Mouse (Mus musculus) hindbrain, embryonic 14.5 days (tissue): Measurements from ENCODE around the gene Gm42791. TPM values are rescaled to one million over a fixed set of nuclear protein-coding genes. Genes with fewer than 3 reads are reported as not detected.
A peak's percentile ranks its signal among the peaks of the same experiment; 100 is the strongest.

Source experiments
- ATAC-seq: fragments of 200-750 bp; cut with Nextera tagmentation; 2 replicates; pipeline ENCODE4 v1.8.0; 2017; ENCODE audit warnings: moderate number of reproducible peaks, mild to moderate bottlenecking, moderate TSS enrichment, moderate library complexity; ENCODE audit not compliant: low FRiP score
- DNase-seq: peaks from one replicate; pipeline ENCODE4 v3.0.0-alpha.2; 2015; ENCODE audit warnings: low spot score
- H3K27ac ChIP-seq: fragments of 300-500 bp; sonication (generic); 2 replicates; pipeline ENCODE4 v1.5.1; 2014; ENCODE audit warnings: mild to moderate bottlenecking, moderate library complexity
- H3K27me3 ChIP-seq: fragments of 300-500 bp; sonication (generic); 2 replicates; pipeline ENCODE4 v1.6.1; 2014; ENCODE audit warnings: mild to moderate bottlenecking, low read length, mixed read lengths; ENCODE audit not compliant: control insufficient read depth, insufficient read depth
- H3K36me3 ChIP-seq: fragments of 300-500 bp; sonication (generic); replicated peaks from 2 replicates; pipeline ENCODE4 v1.6.1; 2014; ENCODE audit not compliant: control insufficient read depth, insufficient read depth
- H3K4me1 ChIP-seq: fragments of 300-500 bp; sonication (generic); replicated peaks from 2 replicates; pipeline ENCODE4 v1.6.1; 2014; ENCODE audit warnings: antibody characterized with exemption, low read length, mixed read lengths; ENCODE audit not compliant: control insufficient read depth, insufficient read depth
- H3K4me2 ChIP-seq: fragments of 300-500 bp; sonication (generic); replicated peaks from 2 replicates; pipeline ENCODE4 v1.6.1; 2014; ENCODE audit warnings: mild to moderate bottlenecking, moderate library complexity
- H3K4me3 ChIP-seq: fragments of 300-500 bp; sonication (generic); replicated peaks from 2 replicates; pipeline ENCODE4 v1.5.1; 2014; ENCODE audit warnings: mild to moderate bottlenecking, low read length
- H3K9ac ChIP-seq: fragments of 300-500 bp; sonication (generic); 2 replicates; pipeline ENCODE4 v1.6.1; 2014
- H3K9me3 ChIP-seq: fragments of 300-500 bp; sonication (generic); 2 replicates; pipeline ENCODE4 v1.6.1; 2016; ENCODE audit warnings: low read length; ENCODE audit not compliant: control insufficient read depth
- WGBS: fragments of 180-500 bp; shearing (Covaris S2); extraction: QIAGEN DNeasy Blood & Tissue Kit; methylation state at CpG from one replicate; pipeline ENCODE4 v1.1.7; 2014; 5-methylcytosine and 5-hydroxymethylcytosine counted together
- polyA plus RNA-seq: library from polyadenylated mRNA; unstranded; fragments of >200 nt; fragmentation: Nextera tagmentation; extraction: Ambion mirVana; gene quantifications from 2 replicates; pipeline ENCODE4 v1.2.1, GENCODE M21; 2014

Gene Gm42791
- polyA plus RNA-seq, 1 experiment from 2014 or later: 0.33 TPM

DNA sequence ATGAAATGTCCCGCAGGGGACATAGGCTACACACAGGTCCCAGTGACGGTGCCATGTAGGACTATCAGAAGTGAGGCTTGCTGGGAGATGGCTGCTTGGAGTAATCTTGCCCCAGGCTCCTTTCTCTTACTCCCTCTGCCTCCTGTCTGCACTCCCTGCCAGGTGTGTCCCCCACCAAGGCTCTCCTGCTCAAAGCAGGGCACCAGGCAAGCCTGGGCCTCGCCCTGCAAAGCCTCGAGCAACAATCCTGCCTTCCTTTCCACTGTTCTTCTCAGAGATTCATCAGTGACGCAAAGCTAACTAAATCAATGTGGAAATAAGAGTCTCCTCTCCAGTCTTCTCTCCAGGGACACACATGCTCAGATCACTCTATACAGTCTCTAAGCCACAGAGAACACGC lies 78.2 kb downstream of the Gm42791 start:
- H3K27ac ChIP-seq: no peak overlapping the region
- DNase-seq: no peak
- 81% methylated on average over 6 of the region's 6 CpGs for WGBS

DNA sequence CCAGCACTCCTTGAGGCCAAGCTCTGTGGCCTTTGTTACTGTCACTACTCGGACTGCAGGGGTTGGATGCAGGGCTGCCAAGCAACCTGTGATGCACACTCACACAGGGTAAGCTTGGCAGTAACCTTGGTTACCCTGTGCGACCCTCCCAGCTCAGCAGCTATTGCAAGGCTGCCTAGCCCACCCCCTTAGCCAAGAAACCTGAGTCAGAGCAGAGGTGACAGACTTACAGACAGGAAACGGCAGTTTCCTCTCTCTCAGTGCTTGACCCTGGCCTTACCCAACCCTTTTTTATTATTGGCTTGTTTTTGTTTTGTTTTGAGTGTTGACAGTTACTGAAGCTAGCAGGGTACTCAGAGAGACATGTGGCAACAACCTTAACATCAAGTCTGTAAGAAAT lies 82.7 kb downstream of the Gm42791 start:
- no peak overlapping the region for H3K4me2 ChIP-seq
- H3K9me3 ChIP-seq: no peaks in the 10 kb centered on the region
- no peak overlapping the region for H3K4me3 ChIP-seq
- peaks cover 15% of the 10 kb centered on the region for H3K36me3 ChIP-seq
- 50% methylated on average over 3 of the region's 3 CpGs for WGBS
- DNase-seq (no peak), ATAC-seq (no peak)
- H3K27me3 ChIP-seq: no peaks in the 10 kb centered on the region
- H3K9ac ChIP-seq: no peak overlapping the region
- no peak overlapping the region for H3K27ac ChIP-seq
- peaks cover 11% of the 10 kb centered on the region for H3K4me1 ChIP-seq

More for the DNA sequence above, 78.2 kb downstream of the Gm42791 start:
- Histone ChIP-seq H3K27me3 (no peaks in the 10 kb centered on the region), H3K36me3 (peaks cover 49% of the 10 kb centered on the region), H3K9ac (no peak overlapping the region), H3K4me3 (no peak overlapping the region), H3K4me2 (no peak overlapping the region), H3K4me1 (no peaks in the 10 kb centered on the region), H3K9me3 (no peaks in the 10 kb centered on the region)
- ATAC-seq: no peak

DNA sequence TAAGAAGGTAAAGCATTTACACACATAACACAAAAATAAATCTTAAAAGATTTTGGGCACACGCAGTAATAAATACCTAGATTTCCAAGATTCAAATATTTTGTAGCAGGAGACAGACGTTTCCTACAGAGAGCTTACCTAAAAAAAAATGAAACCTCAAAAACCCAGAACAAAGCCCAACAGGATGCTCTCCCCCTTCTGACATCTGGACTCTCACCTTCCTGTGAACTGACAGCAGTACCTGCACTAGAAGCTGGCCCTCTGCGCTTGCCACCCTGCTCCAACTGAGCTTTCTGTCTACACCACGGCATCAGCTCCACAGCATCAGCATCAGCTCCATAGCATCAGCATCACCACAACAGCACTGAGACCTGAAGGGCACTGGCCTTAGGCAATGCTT lies 84.9 kb downstream of the Gm42791 start:
- no peaks in the 10 kb centered on the region for H3K27me3 ChIP-seq
- no peaks in the 10 kb centered on the region; the same call in 1 of the 2 replicates for H3K36me3 ChIP-seq
- H3K27ac ChIP-seq: no peak overlapping the region
- H3K4me2 ChIP-seq: no peak overlapping the region
- H3K4me1 ChIP-seq: peaks cover 14% of the 10 kb centered on the region
- H3K9ac ChIP-seq: no peak overlapping the region
- ATAC-seq (no peak), DNase-seq (no peak)
- 94% methylated on average over 4 of the region's 4 CpGs for WGBS
- no peak overlapping the region for H3K4me3 ChIP-seq
- no peaks in the 10 kb centered on the region for H3K9me3 ChIP-seq

DNA sequence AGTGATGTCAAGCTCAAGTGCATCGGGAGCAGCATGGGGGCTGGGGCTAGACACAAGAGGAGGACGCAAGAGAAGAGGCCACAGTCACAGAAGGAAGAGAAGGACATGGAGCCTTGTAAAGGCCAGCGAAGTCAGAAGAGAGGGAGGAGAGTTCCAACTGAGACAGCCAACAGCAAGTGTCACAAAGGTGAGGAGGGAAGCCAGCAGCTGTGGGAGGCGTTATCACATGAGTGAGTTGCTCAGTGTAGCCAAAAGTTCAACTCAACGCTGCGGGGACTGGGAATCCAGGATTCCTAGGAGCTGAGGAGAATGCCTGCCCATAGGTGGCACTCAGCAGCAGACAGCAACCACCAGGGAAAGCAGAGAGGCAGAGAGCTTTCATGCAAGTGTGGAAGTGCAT lies 85.5 kb downstream of the Gm42791 start:
- WGBS: 27% methylated on average over 6 of the region's 6 CpGs
- ATAC-seq (peak; percentile 4; the same call in 1 of the 2 replicates), DNase-seq (no peak)
- peaks cover under 1% of the 10 kb centered on the region; the same call in 1 of the 2 replicates for H3K36me3 ChIP-seq
- peaks cover 14% of the 10 kb centered on the region for H3K4me1 ChIP-seq
- H3K4me2 ChIP-seq: no peak overlapping the region
- H3K27me3 ChIP-seq: no peaks in the 10 kb centered on the region
- H3K4me3 ChIP-seq: no peak overlapping the region
- no peaks in the 10 kb centered on the region for H3K9me3 ChIP-seq
- H3K27ac ChIP-seq: peak overlapping the region; percentile 67; the same call in 1 of the 2 replicates
- no peak overlapping the region for H3K9ac ChIP-seq

DNA sequence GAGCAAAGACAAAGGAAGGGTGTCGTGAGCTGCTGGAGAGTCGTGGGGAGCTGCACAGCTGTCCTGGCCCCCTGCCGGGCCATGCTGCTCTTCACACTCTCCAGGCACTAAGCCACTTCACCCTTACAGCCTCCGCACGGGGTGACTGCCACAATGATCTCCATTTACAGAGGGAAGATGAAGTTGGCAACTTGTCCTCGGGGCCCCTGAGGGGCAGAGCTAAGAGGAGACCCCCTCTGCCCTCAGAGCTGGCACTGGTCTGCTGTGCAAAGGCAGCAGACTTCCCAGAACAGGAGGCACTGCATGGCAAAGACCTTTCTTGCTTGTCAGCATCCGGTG lies 85.9 kb downstream of the Gm42791 start:
- Histone ChIP-seq H3K4me1 (peaks cover 14% of the 10 kb centered on the region), H3K9me3 (no peaks in the 10 kb centered on the region), H3K27ac (peak overlapping the region; percentile 67; the same call in 1 of the 2 replicates), H3K4me2 (no peak overlapping the region), H3K9ac (no peak overlapping the region), H3K4me3 (no peak overlapping the region), H3K27me3 (no peaks in the 10 kb centered on the region), H3K36me3 (peaks cover 4% of the 10 kb centered on the region)
- ATAC-seq (peak; percentile 53; the same call in 1 of the 2 replicates), DNase-seq (peak; percentile 30)
- WGBS: 16% methylated on average over 7 of the region's 7 CpGs

DNA sequence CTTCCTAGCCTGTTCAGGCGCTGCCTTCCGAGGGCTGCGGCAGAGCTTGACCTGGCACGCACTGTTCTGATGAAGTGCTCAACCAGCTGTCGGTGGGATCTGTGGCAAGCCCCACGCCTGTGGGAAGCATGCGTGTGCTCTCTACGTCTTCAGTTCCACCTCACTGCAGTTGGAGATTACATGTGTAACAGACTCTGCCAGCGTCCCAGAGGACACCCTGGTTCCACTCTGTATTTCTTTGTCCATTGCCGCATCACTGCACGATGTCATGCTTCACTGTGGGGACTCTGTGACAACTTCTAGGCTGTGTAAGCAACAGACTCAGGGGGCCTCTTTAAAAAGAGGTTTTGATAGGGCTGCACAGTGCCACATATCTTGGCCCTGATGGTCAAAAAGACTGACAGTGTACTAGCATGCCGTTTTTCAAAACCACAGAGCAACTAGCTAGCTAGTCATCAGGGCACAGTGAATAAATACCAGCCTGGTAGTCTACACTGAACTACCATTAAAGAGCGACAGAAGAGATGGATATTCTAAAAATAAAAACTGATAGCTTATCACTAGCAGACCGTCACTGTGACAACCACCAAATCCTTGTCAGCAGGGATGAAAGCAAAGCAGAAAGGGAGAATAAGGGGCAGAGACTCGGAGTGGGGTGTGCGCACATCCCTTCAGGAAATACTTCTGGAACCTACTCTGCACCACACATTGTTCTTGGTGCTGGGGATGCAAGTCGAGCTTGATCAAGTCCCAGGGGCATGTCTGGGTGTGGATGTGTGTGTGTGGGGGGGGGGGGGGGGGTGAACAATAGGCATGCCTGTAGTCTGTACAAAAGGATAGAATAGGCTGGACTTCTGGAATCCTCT lies 86.5 kb downstream of the Gm42791 start:
- ATAC-seq: peak; percentile 62
- no peak overlapping the region for H3K4me2 ChIP-seq
- peak overlapping the region; percentile 67 for H3K27ac ChIP-seq
- DNase-seq: peak; percentile 27
- no peak overlapping the region for H3K4me3 ChIP-seq
- no peaks in the 10 kb centered on the region for H3K27me3 ChIP-seq
- peaks cover 10% of the 10 kb centered on the region for H3K36me3 ChIP-seq
- no peak overlapping the region for H3K9ac ChIP-seq
- peaks cover 14% of the 10 kb centered on the region for H3K4me1 ChIP-seq
- WGBS: 36% methylated on average over 17 of the region's 17 CpGs
- H3K9me3 ChIP-seq: no peaks in the 10 kb centered on the region

DNA sequence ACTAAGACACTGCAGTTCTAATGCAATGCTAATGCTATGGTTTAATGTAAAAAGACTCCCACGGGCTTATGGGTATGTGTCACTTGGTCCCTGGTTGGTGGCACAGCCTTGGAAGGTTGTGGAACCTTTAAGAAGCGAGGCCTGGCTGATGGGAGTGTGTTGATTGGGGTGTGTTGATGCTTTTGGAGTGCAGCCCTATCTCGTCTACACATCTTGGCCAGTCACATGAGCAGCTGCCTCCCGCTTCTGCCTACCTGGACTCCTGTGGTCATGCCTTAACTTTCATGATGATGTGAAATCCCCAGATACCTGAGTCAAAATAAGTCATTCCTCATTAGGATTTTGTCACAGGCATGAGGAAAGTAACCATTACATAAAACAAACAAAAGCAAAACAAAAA lies 88.6 kb downstream of the Gm42791 start:
- DNase-seq: no peak
- Histone ChIP-seq H3K4me3 (no peak overlapping the region), H3K27ac (no peak overlapping the region), H3K4me1 (peaks cover 14% of the 10 kb centered on the region), H3K36me3 (peaks cover 18% of the 10 kb centered on the region), H3K4me2 (no peak overlapping the region), H3K27me3 (no peaks in the 10 kb centered on the region), H3K9ac (no peak overlapping the region), H3K9me3 (no peaks in the 10 kb centered on the region)
- WGBS: 86% methylated on average over 4 of the region's 4 CpGs
- ATAC-seq: no peak

DNA sequence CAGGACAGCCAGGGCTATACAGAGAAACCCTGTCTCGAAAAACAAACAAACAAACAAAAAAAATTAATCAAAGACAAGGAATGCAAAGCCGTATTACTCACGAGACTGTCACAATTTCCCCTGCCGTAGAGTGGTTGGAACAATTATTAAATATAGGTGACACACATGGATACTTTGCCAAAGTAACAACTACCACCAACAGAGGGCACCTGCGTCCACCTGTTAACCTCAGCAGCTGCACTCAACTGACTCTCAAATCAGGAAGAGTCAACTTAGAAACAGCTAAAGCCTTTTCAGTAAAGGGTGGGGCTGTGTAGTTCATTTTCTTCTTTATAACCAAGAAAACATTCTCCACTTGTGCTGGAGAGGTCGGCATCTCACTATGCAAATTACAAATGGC lies 90.1 kb downstream of the Gm42791 start:
- H3K4me3 ChIP-seq: no peak overlapping the region
- ATAC-seq (no peak), DNase-seq (peak; percentile 50)
- H3K4me1 ChIP-seq: peaks cover 14% of the 10 kb centered on the region
- H3K9ac ChIP-seq: no peak overlapping the region
- H3K27ac ChIP-seq: no peak overlapping the region
- H3K27me3 ChIP-seq: no peaks in the 10 kb centered on the region
- H3K36me3 ChIP-seq: peaks cover 18% of the 10 kb centered on the region
- WGBS: 77% methylated on average over 6 of the region's 6 CpGs
- no peaks in the 10 kb centered on the region for H3K9me3 ChIP-seq
- no peak overlapping the region for H3K4me2 ChIP-seq

DNA sequence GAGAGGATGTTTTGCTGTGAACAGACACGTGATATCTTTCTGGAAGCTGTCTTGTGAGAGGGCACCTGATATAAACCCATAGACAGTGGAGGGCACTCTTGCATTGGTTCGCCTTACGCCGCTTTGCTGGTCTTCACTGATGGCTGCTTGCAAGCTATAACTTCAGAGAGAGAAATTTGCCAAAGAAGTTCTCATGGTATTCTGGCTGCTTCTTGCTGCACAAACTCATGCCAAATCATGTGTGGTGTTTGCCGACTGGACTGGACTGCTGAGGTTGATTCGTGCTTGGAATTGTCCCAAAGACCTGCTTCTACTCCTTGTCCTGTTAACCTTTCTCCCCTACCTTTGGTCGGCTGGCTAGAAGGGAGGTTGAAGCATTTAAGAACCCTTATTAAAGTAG lies 95.6 kb downstream of the Gm42791 start:
- H3K4me3 ChIP-seq: no peak overlapping the region
- peaks cover 10% of the 10 kb centered on the region; the same call in 1 of the 2 replicates for H3K4me1 ChIP-seq
- no peak overlapping the region for H3K27ac ChIP-seq
- peaks cover 22% of the 10 kb centered on the region for H3K36me3 ChIP-seq
- no peak overlapping the region for H3K4me2 ChIP-seq
- WGBS: 93% methylated on average over 7 of the region's 7 CpGs
- H3K27me3 ChIP-seq: no peaks in the 10 kb centered on the region
- DNase-seq (no peak), ATAC-seq (no peak)
- no peak overlapping the region for H3K9ac ChIP-seq
- no peaks in the 10 kb centered on the region for H3K9me3 ChIP-seq
